Mouse (Mus musculus) cerebral cortex, adult 2 months (tissue): ENCODE data around the gene Hoxd8.

Experiments used
- WGBS: fragments of 180-500 bp; shearing (Covaris S2); methylation state at CpG from one replicate; pipeline ENCODE4 v1.1.7; 2018; 5-methylcytosine and 5-hydroxymethylcytosine counted together

Gene Hoxd8

GRCm38 (mm10) chr2:74669650-74670235 is 34.7 kb upstream of the Hoxd8 start:
- WGBS, result 4% methylated on average over 14 of the region's 14 CpGs

- 16% methylated on average over 3 of the region's 3 CpGs for WGBS
Observed at GRCm38 (mm10) chr2:74670632-74671188, 33.7 kb upstream of the Hoxd8 start.

- 26% methylated on average over 5 of the region's 5 CpGs for WGBS
Observed at GRCm38 (mm10) chr2:74671847-74672246, 32.6 kb upstream of the Hoxd8 start.

GRCm38 (mm10) chr2:74672481-74673362 is 31.7 kb upstream of the Hoxd8 start:
- WGBS, result 6% methylated on average over 40 of the region's 40 CpGs

- WGBS, result 3% methylated on average over 24 of the region's 24 CpGs
Observed at GRCm38 (mm10) chr2:74673835-74674425, 30.5 kb upstream of the Hoxd8 start.

GRCm38 (mm10) chr2:74674881-74675665 is 29.3 kb upstream of the Hoxd8 start, which contains the start of gene Hoxd12:
TSS of gene Hoxd12 (plus strand) at chr2:74675013.
- 3% methylated on average over 47 of the region's 47 CpGs for WGBS

- 7% methylated on average over 24 of the region's 24 CpGs for WGBS
Observed at GRCm38 (mm10) chr2:74675666-74676282, 28.6 kb upstream of the Hoxd8 start.

- WGBS, result 12% methylated on average over 9 of the region's 9 CpGs
Observed at GRCm38 (mm10) chr2:74676376-74677052, 27.9 kb upstream of the Hoxd8 start.

GRCm38 (mm10) chr2:74677106-74677505 is 27.3 kb upstream of the Hoxd8 start:
- 17% methylated on average over 2 of the region's 2 CpGs for WGBS

- WGBS, result 4% methylated on average over 15 of the region's 15 CpGs
Observed at GRCm38 (mm10) chr2:74678891-74679595, 25.4 kb upstream of the Hoxd8 start, which contains the start of gene Hoxd11. TSS of gene Hoxd11 (plus strand) at chr2:74679557.

GRCm38 (mm10) chr2:74679596-74679971 is 24.8 kb upstream of the Hoxd8 start:
- WGBS, result 3% methylated on average over 26 of the region's 26 CpGs

- WGBS, result 5% methylated on average over 23 of the region's 23 CpGs
Observed at GRCm38 (mm10) chr2:74679980-74680379, 24.4 kb upstream of the Hoxd8 start.

- 5% methylated on average over 21 of the region's 21 CpGs for whole genome bisulfite sequencing
Observed at GRCm38 (mm10) chr2:74680561-74681398, 23.6 kb upstream of the Hoxd8 start.

GRCm38 (mm10) chr2:74681594-74682531 is 22.6 kb upstream of the Hoxd8 start:
- WGBS, result 2% methylated on average over 76 of the region's 78 CpGs

GRCm38 (mm10) chr2:74682796-74683195 is 21.6 kb upstream of the Hoxd8 start:
- WGBS, result 1% methylated on average over 50 of the region's 51 CpGs

- 1% methylated on average over 18 of the region's 18 CpGs for WGBS
Observed at GRCm38 (mm10) chr2:74683471-74683951, 20.9 kb upstream of the Hoxd8 start.

- WGBS, result 2% methylated on average over 12 of the region's 12 CpGs
Observed at GRCm38 (mm10) chr2:74684106-74684505, 20.3 kb upstream of the Hoxd8 start.
